In the genomic region with DNA sequence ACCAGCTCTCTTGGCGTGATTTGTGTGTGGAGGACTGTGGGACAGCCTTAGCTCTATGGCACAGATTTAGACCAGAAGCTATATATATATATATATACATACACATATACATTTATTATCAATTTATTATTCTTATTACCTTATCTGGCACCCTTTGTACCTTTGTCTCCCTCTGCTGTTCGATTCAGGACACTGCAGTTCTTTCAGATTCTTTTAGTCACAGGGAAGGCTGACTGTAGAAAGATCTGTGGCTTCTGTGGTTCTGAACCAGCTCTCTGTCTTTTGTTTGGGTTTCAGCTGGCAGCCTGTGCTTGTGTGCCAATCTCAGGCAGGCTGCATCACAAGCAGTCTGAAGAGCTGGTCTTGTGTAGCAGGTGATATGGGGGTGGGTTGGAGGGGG, we compare ENCODE assay signal across 8 mouse cellular contexts.
DNase-seq lines count a peak whose midpoint lies in the region; ATAC-seq and TF ChIP-seq lines count a peak whose summit lies in the region.

No protein-coding gene starts in this region.

- peak; percentile 21 for DNase-seq in limb, embryonic 14.5 days (ENCODE audit: low spot score)
- no peak for DNase-seq in limb, embryonic 10.5 days (ENCODE audit: low spot score)
- DNase-seq in ZHBTc4 (ENCODE audit: low read depth, low spot score), result peak; percentile 33
- peak; percentile 1 for DNase-seq in lung, postnatal 14 days
- no peak for DNase-seq in ovary, adult 18-20 months (ENCODE audit: low spot score)
- DNase-seq in gastrocnemius, postnatal 14 days, result no peak
- no peak for DNase-seq in gastrocnemius, postnatal 4 days (ENCODE audit: low spot score in 2 of 2)

- no peak overlapping the region for H3K4me3 ChIP-seq in limb, embryonic 14.5 days (replicated peaks; ENCODE audit: low read length)
- H3K4me3 ChIP-seq in limb, embryonic 10.5 days, result no peak overlapping the region
- no peak overlapping the region for H3K4me3 ChIP-seq in E14TG2a.4 (replicated peaks; ENCODE audit: low read length)

- no peak overlapping the region for H3K4me2 ChIP-seq in limb, embryonic 14.5 days (replicated peaks; ENCODE audit: low read depth, low read length, severe bottlenecking)

- H3K27me3 ChIP-seq in limb, embryonic 14.5 days (ENCODE audit: control insufficient read depth, insufficient read depth, low read length), result no peaks in the 10 kb centered on the region
- no peaks in the 10 kb centered on the region for H3K27me3 ChIP-seq in limb, embryonic 10.5 days (ENCODE audit: low read depth, poor library complexity, severe bottlenecking)
- H3K27me3 ChIP-seq in E14TG2a.4 (ENCODE audit: insufficient read depth, low read length), result no peaks in the 10 kb centered on the region

- peak; percentile 36 for TF ChIP-seq CTCF in E14TG2a.4 (conservative IDR thresholded peaks at IDR 0.05; ENCODE audit: low read length)

- WGBS in limb, embryonic 14.5 days, result 49% methylated on average over 2 of the region's 2 CpGs
- 47% methylated on average over 2 of the region's 2 CpGs for WGBS in limb, embryonic 10.5 days

- no peaks in the 10 kb centered on the region for H3K9me3 ChIP-seq in limb, embryonic 14.5 days (ENCODE audit: control insufficient read depth, low read length)
- H3K9me3 ChIP-seq in limb, embryonic 10.5 days (replicated peaks), result no peaks in the 10 kb centered on the region
- H3K9me3 ChIP-seq in E14TG2a.4 (ENCODE audit: low read length), result no peaks in the 10 kb centered on the region

- H3K9ac ChIP-seq in limb, embryonic 14.5 days (ENCODE audit: low read depth, low read length, severe bottlenecking), result no peak overlapping the region

- no peaks in the 10 kb centered on the region for H3K4me1 ChIP-seq in limb, embryonic 14.5 days (ENCODE audit: control insufficient read depth, insufficient read depth, low read length)
- H3K4me1 ChIP-seq in limb, embryonic 10.5 days, result no peaks in the 10 kb centered on the region
- H3K4me1 ChIP-seq in E14TG2a.4 (replicated peaks; ENCODE audit: low read depth, low read length), result no peaks in the 10 kb centered on the region

- no peak for ATAC-seq in limb, embryonic 14.5 days (ENCODE audit: low FRiP score, low read depth)

- TF ChIP-seq POLR2A in limb, embryonic 14.5 days (IDR thresholded peaks at IDR 0.05; ENCODE audit: borderline replicate concordance, extremely low read depth, insufficient read depth, insufficient read length), result no peak

- H3K27ac ChIP-seq in limb, embryonic 14.5 days (replicated peaks; ENCODE audit: low read depth, low read length), result no peak overlapping the region
- H3K27ac ChIP-seq in limb, embryonic 10.5 days, result no peak overlapping the region

- intact Hi-C loops in gastrocnemius, postnatal 14 days (cut with DNase I; ENCODE audit: low total_unique reads), result no loop called here

- no peaks in the 10 kb centered on the region for H3K36me3 ChIP-seq in limb, embryonic 14.5 days (ENCODE audit: control insufficient read depth, insufficient read depth, low read length)
- no peaks in the 10 kb centered on the region for H3K36me3 ChIP-seq in limb, embryonic 10.5 days
- no peaks in the 10 kb centered on the region for H3K36me3 ChIP-seq in E14TG2a.4 (ENCODE audit: insufficient read depth, low read length)

Comparison
In these comparisons a context has a peak if more than half of its experiments do, and no peak if none do; other contexts are left out.
1. DNase-seq: peak in limb, embryonic 14.5 days (single experiment), ZHBTc4 (single experiment) and lung, postnatal 14 days (single experiment); none in limb, embryonic 10.5 days (single experiment), ovary, adult 18-20 months (single experiment), gastrocnemius, postnatal 14 days (single experiment) and gastrocnemius, postnatal 4 days (0 of 2).